Mouse (Mus musculus) C2C12 (cell line): Measurements from ENCODE around the gene AU041133.

Experiments used
- CEBPB ChIP-seq: IDR thresholded peaks from one replicate; pipeline ENCODE4 v1.6.1; 2011; ENCODE audit warnings: low read depth, mild to moderate bottlenecking, control low read depth, moderate library complexity
- CTCF ChIP-seq: IDR thresholded peaks from one replicate; pipeline ENCODE4 v1.5.1; 2011; ENCODE audit not compliant: control insufficient read depth, insufficient read depth, insufficient read length
- FOSL1 ChIP-seq: IDR thresholded peaks from one replicate; pipeline ENCODE4 v1.8.0; 2011; ENCODE audit warnings: mild to moderate bottlenecking, low read length; ENCODE audit not compliant: poor library complexity, insufficient read depth, severe bottlenecking
- MAX ChIP-seq: IDR thresholded peaks from one replicate; pipeline ENCODE4 v1.6.1; 2011; ENCODE audit warnings: mild to moderate bottlenecking, control low read depth
- MYOD1 ChIP-seq: IDR thresholded peaks from one replicate; pipeline ENCODE4 v1.6.1; 2011; ENCODE audit warnings: low read depth; ENCODE audit not compliant: control insufficient read depth, insufficient read length
- MYOG ChIP-seq: IDR thresholded peaks from one replicate; pipeline ENCODE4 v1.6.1; 2011; ENCODE audit not compliant: control insufficient read depth, insufficient read length; ENCODE audit errors: extremely low read depth
- USF1 ChIP-seq: IDR thresholded peaks from one replicate; pipeline ENCODE4 v1.6.1; 2011; ENCODE audit warnings: low read depth, mild to moderate bottlenecking, control low read depth, moderate library complexity

DNA sequence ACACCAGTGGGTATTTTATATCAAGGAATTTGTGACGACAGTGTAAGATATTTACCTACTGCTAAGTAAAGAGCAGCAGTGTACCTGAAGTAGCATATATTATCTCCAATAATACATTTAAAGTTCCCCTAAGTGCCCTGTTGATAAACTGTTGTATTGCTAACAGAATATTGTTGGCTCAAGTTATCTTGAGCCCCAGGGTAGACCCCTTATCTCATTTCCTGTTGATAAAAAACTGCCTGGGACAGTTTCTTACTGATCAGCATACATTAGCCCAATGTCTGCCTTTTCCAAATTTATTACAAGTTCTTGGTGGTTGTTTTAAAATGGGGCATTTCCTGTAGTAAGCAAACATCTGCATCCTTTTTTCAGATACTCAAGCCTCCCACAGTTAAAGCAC, 17.5 kb downstream of the AU041133 start:
- TF ChIP-seq MAX (no peak), CTCF (no peak), MYOD1 (no peak), MYOG (no peak), USF1 (no peak), CEBPB (no peak), FOSL1 (no peak)
